Mouse (Mus musculus): Measurements from ENCODE around the gene Olfr24. TPM values are rescaled to one million over a fixed set of nuclear protein-coding genes. Genes with fewer than 3 reads are reported as not detected.
"Not testable (repeated sequence)": the region's sequence is repeated elsewhere in the genome, so short reads cannot be mapped to it uniquely, and the experiment has no call there.

Gene Olfr24
- polyA plus RNA-seq (2012; ENCODE audit: insufficient read depth, insufficient read length, missing spikeins): not detected in 2 replicates

GRCm38 (mm10) chr9:18763896-18764295 is at the start of gene Olfr24:
Gene Olfr24, minus strand, starts transcription at chr9:18763996.
- no peak within 1 kb of the TSS for H3K4me3 ChIP-seq (ENCODE audit: insufficient read depth, low read depth, low read length)
- no peak within 1 kb of the TSS for H3K27ac ChIP-seq (replicated peaks; ENCODE audit: low read depth, low read length)
- no peaks in the 10 kb centered on the region for H3K4me1 ChIP-seq (ENCODE audit: control insufficient read depth, insufficient read depth, insufficient read length, low read length)

GRCm38 (mm10) chr9:18785316-18785715 is 21.5 kb upstream of the Olfr24 start:
- H3K27ac ChIP-seq (replicated peaks; ENCODE audit: low read depth, low read length): no peak overlapping the region
- no peaks in the 10 kb centered on the region for H3K4me1 ChIP-seq (ENCODE audit: control insufficient read depth, insufficient read depth, insufficient read length, low read length)
- H3K4me3 ChIP-seq (ENCODE audit: insufficient read depth, low read depth, low read length): no peak overlapping the region

GRCm38 (mm10) chr9:18779476-18779875 is 15.7 kb upstream of the Olfr24 start:
- H3K4me3 ChIP-seq (ENCODE audit: insufficient read depth, low read depth, low read length): no peak overlapping the region
- H3K27ac ChIP-seq (replicated peaks; ENCODE audit: low read depth, low read length): no peak overlapping the region
- H3K4me1 ChIP-seq (ENCODE audit: control insufficient read depth, insufficient read depth, insufficient read length, low read length): no peaks in the 10 kb centered on the region

- Histone ChIP-seq H3K4me1 (ENCODE audit: control insufficient read depth, insufficient read depth, insufficient read length, low read length) (no peaks in the 10 kb centered on the region), H3K27ac (replicated peaks; ENCODE audit: low read depth, low read length) (no peak overlapping the region), H3K4me3 (ENCODE audit: insufficient read depth, low read depth, low read length) (no peak overlapping the region)
Measured at GRCm38 (mm10) chr9:18778981-18779380, 15.2 kb upstream of the Olfr24 start.

- H3K4me1 ChIP-seq (ENCODE audit: control insufficient read depth, insufficient read depth, insufficient read length, low read length): no peaks in the 10 kb centered on the region
- H3K27ac ChIP-seq (replicated peaks; ENCODE audit: low read depth, low read length): no peak overlapping the region
- H3K4me3 ChIP-seq (ENCODE audit: insufficient read depth, low read depth, low read length): no peak overlapping the region
Measured at GRCm38 (mm10) chr9:18755595-18755994, 8.2 kb downstream of the Olfr24 start.

GRCm38 (mm10) chr9:18744639-18745038 is 19.2 kb downstream of the Olfr24 start:
- no peak overlapping the region for H3K27ac ChIP-seq (replicated peaks; ENCODE audit: low read depth, low read length)
- no peak overlapping the region for H3K4me3 ChIP-seq (ENCODE audit: insufficient read depth, low read depth, low read length)
- no peaks in the 10 kb centered on the region for H3K4me1 ChIP-seq (ENCODE audit: control insufficient read depth, insufficient read depth, insufficient read length, low read length)

- not testable (repeated sequence) for H3K4me3 ChIP-seq (ENCODE audit: insufficient read depth, low read depth, low read length); H3K4me1 ChIP-seq (ENCODE audit: control insufficient read depth, insufficient read depth, insufficient read length, low read length); H3K27ac ChIP-seq (replicated peaks; ENCODE audit: low read depth, low read length)
Measured at GRCm38 (mm10) chr9:18734177-18734576, 29.6 kb downstream of the Olfr24 start.

GRCm38 (mm10) chr9:18722712-18723099 is 41.1 kb downstream of the Olfr24 start:
- H3K4me1 ChIP-seq (ENCODE audit: control insufficient read depth, insufficient read depth, insufficient read length, low read length): no peaks in the 10 kb centered on the region; the same call in 1 of the 2 replicates
- H3K27ac ChIP-seq (replicated peaks; ENCODE audit: low read depth, low read length): no peak overlapping the region
- no peak overlapping the region for H3K4me3 ChIP-seq (ENCODE audit: insufficient read depth, low read depth, low read length)

GRCm38 (mm10) chr9:18721931-18722711 is 41.7 kb downstream of the Olfr24 start:
- H3K4me3 ChIP-seq (ENCODE audit: insufficient read depth, low read depth, low read length): no peak overlapping the region
- no peak overlapping the region for H3K27ac ChIP-seq (replicated peaks; ENCODE audit: low read depth, low read length)
- no peaks in the 10 kb centered on the region; the same call in 1 of the 2 replicates for H3K4me1 ChIP-seq (ENCODE audit: control insufficient read depth, insufficient read depth, insufficient read length, low read length)

GRCm38 (mm10) chr9:18721011-18721410 is 42.8 kb downstream of the Olfr24 start:
- H3K27ac ChIP-seq (replicated peaks; ENCODE audit: low read depth, low read length): no peak overlapping the region
- H3K4me3 ChIP-seq (ENCODE audit: insufficient read depth, low read depth, low read length): no peak overlapping the region

GRCm38 (mm10) chr9:18705628-18706027 is 58.2 kb downstream of the Olfr24 start:
- H3K4me1 ChIP-seq (ENCODE audit: control insufficient read depth, insufficient read depth, insufficient read length, low read length): no peaks in the 10 kb centered on the region
- no peak overlapping the region for H3K27ac ChIP-seq (replicated peaks; ENCODE audit: low read depth, low read length)
- H3K4me3 ChIP-seq (ENCODE audit: insufficient read depth, low read depth, low read length): no peak overlapping the region

More at GRCm38 (mm10) chr9:18721011-18721410, 42.8 kb downstream of the Olfr24 start:
- no peaks in the 10 kb centered on the region; the same call in 1 of the 2 replicates for H3K4me1 ChIP-seq (ENCODE audit: control insufficient read depth, insufficient read depth, insufficient read length, low read length)

Other genes starting within 250 kb of the Olfr24 start
- gene Muc16, start 89.5 kb downstream of the Olfr24 start, polyA plus RNA-seq (2012; ENCODE audit: insufficient read depth, insufficient read length, missing spikeins): not detected in 2 replicates
- gene Olfr828, start 55.5 kb upstream of the Olfr24 start, polyA plus RNA-seq (2012; ENCODE audit: insufficient read depth, insufficient read length, missing spikeins): not detected in 2 replicates
- not detected in 2 replicates for gene Olfr829, start 90.9 kb upstream of the Olfr24 start, polyA plus RNA-seq (2012; ENCODE audit: insufficient read depth, insufficient read length, missing spikeins)
- gene Olfr830, start 110.7 kb upstream of the Olfr24 start, polyA plus RNA-seq (2012; ENCODE audit: insufficient read depth, insufficient read length, missing spikeins): not detected in 2 replicates
- not detected in 2 replicates for gene Olfr832, start 173.1 kb upstream of the Olfr24 start, polyA plus RNA-seq (2012; ENCODE audit: insufficient read depth, insufficient read length, missing spikeins)
- gene Olfr834, start 224.0 kb upstream of the Olfr24 start, polyA plus RNA-seq (2012; ENCODE audit: insufficient read depth, insufficient read length, missing spikeins): not detected in 2 replicates

All from brown adipose tissue, adult 24 weeks (tissue).